Mouse (Mus musculus): ENCODE results near the gene Hmg20a.

DNA sequence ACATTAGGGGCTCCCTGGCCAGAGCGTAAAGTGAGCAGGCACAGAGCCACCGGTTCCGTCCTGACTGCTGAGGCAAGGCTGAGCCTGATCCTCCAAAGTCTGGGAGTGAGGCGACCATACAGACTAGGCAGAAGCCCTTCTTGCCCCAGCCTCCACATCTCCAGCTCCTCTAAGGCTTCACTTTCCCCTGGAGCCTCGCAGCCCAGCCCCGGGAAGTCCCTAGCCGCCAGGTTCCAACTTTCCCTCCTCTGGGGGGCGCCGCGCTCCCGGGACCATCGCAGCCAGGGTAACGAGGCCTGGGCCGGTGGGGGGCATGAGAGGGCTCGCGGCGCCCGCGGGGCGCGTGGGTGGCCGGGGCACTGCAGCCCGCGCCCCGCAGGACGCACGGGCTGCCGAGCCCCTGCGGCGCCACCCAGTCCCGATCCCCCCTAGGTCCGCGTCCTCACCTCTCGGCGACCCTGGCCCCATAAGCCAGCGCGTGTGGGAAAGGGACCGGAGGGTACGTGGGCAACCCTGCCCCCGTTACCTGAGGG is 928 bp upstream of the Hmg20a start:
- TF ChIP-seq POLR2A (IDR thresholded peaks at IDR 0.05; ENCODE audit: low read depth, low read length) = no peak
- TF ChIP-seq CHD2 (IDR thresholded peaks at IDR 0.05; ENCODE audit: low read length) = no peak
- no peak for TF ChIP-seq NRF1 (IDR thresholded peaks at IDR 0.05; ENCODE audit: low read depth, low read length)
- peak in 1 of 2 experiments; percentile 82; a peak in 2 of 4 replicates for TF ChIP-seq CTCF (conservative IDR thresholded peaks at IDR 0.05 in 1 of 2, IDR thresholded peaks at IDR 0.05 in 1 of 2; ENCODE audit: low read depth in 2 of 2, low read length in 2 of 2)
- TF ChIP-seq MAX (IDR thresholded peaks at IDR 0.05; ENCODE audit: low read length) = no peak
- TF ChIP-seq MYC (IDR thresholded peaks at IDR 0.05; ENCODE audit: low read depth, low read length) = no peak
- no peak for TF ChIP-seq JUND (conservative IDR thresholded peaks at IDR 0.05; ENCODE audit: low read depth, low read length)
- TF ChIP-seq BHLHE40 (IDR thresholded peaks at IDR 0.05; ENCODE audit: low read depth, low read length) = no peak

Measured in CH12.LX (cell line).